Mouse (Mus musculus): Measurements from ENCODE around the gene 2410004B18Rik. TPM values are rescaled to one million over a fixed set of nuclear protein-coding genes. Genes with fewer than 3 reads are reported as not detected.

2410004B18Rik gene
- polyA plus RNA-seq, 1 experiment from 2014 or later, result 55.2 TPM

GRCm38 (mm10) chr3:145966806-145967205 lies 29.0 kb downstream of the 2410004B18Rik start:
- Histone ChIP-seq H3K9ac (replicated peaks) (no peak overlapping the region), H3K4me1 (replicated peaks) (peaks cover 31% of the 10 kb centered on the region), H3K27me3 (peaks cover 33% of the 10 kb centered on the region), H3K27ac (no peak overlapping the region), H3K4me3 (replicated peaks) (no peak overlapping the region), H3K9me3 (no peaks in the 10 kb centered on the region), H3K4me2 (no peak overlapping the region), H3K36me3 (no peaks in the 10 kb centered on the region)
- 85% methylated on average over 5 of the region's 5 CpGs for WGBS
- no peak for ATAC-seq (ENCODE audit: insufficient number of reproducible peaks, insufficient read depth, low FRiP score, low TSS enrichment, low read depth)

GRCm38 (mm10) chr3:145969031-145969501 lies 31.3 kb downstream of the 2410004B18Rik start:
- H3K27me3 ChIP-seq, result peaks cover 11% of the 10 kb centered on the region
- H3K9me3 ChIP-seq, result peaks cover 8% of the 10 kb centered on the region
- H3K27ac ChIP-seq, result peak overlapping the region; percentile 31; the same call in 1 of the 2 replicates
- no peaks in the 10 kb centered on the region for H3K36me3 ChIP-seq
- no peak for ATAC-seq (ENCODE audit: insufficient number of reproducible peaks, insufficient read depth, low FRiP score, low TSS enrichment, low read depth)
- no peak overlapping the region for H3K4me2 ChIP-seq
- H3K4me3 ChIP-seq (replicated peaks), result no peak overlapping the region
- H3K4me1 ChIP-seq (replicated peaks), result peaks cover 11% of the 10 kb centered on the region
- WGBS, result 58% methylated on average over 14 of the region's 14 CpGs
- no peak overlapping the region for H3K9ac ChIP-seq (replicated peaks)

GRCm38 (mm10) chr3:145971501-145971900 lies 33.7 kb downstream of the 2410004B18Rik start:
- no peaks in the 10 kb centered on the region for H3K27me3 ChIP-seq
- H3K4me1 ChIP-seq (replicated peaks), result no peaks in the 10 kb centered on the region; the same call in 1 of the 2 replicates
- H3K4me3 ChIP-seq (replicated peaks), result no peak overlapping the region
- no peaks in the 10 kb centered on the region for H3K36me3 ChIP-seq
- no peak overlapping the region for H3K27ac ChIP-seq
- no peak for ATAC-seq (ENCODE audit: insufficient number of reproducible peaks, insufficient read depth, low FRiP score, low TSS enrichment, low read depth)
- no peak overlapping the region for H3K4me2 ChIP-seq
- peaks cover 17% of the 10 kb centered on the region for H3K9me3 ChIP-seq
- no peak overlapping the region for H3K9ac ChIP-seq (replicated peaks)
- 78% methylated on average over 10 of the region's 10 CpGs for WGBS

- WGBS, result 83% methylated on average over 7 of the region's 7 CpGs
- Histone ChIP-seq H3K36me3 (no peaks in the 10 kb centered on the region), H3K27me3 (peaks cover 5% of the 10 kb centered on the region; the same call in 1 of the 2 replicates), H3K4me3 (replicated peaks) (no peak overlapping the region), H3K4me2 (no peak overlapping the region), H3K9me3 (peaks cover 17% of the 10 kb centered on the region), H3K27ac (no peak overlapping the region), H3K4me1 (replicated peaks) (no peaks in the 10 kb centered on the region), H3K9ac (replicated peaks) (no peak overlapping the region)
- no peak for ATAC-seq (ENCODE audit: insufficient number of reproducible peaks, insufficient read depth, low FRiP score, low TSS enrichment, low read depth)
These were observed 37.2 kb downstream of the 2410004B18Rik start for GRCm38 (mm10) chr3:145974986-145975385.

- Histone ChIP-seq H3K27me3 (peaks cover 27% of the 10 kb centered on the region), H3K4me3 (replicated peaks) (no peak overlapping the region), H3K9me3 (no peaks in the 10 kb centered on the region), H3K4me1 (replicated peaks) (peaks cover 22% of the 10 kb centered on the region), H3K36me3 (no peaks in the 10 kb centered on the region), H3K9ac (replicated peaks) (no peak overlapping the region), H3K4me2 (no peak overlapping the region), H3K27ac (no peak overlapping the region)
- ATAC-seq (ENCODE audit: insufficient number of reproducible peaks, insufficient read depth, low FRiP score, low TSS enrichment, low read depth), result no peak
- WGBS, result 90% methylated on average over 7 of the region's 7 CpGs
These were observed 47.6 kb downstream of the 2410004B18Rik start for GRCm38 (mm10) chr3:145985333-145985925.

GRCm38 (mm10) chr3:145986317-145987001 lies 48.6 kb downstream of the 2410004B18Rik start:
- Histone ChIP-seq H3K36me3 (no peaks in the 10 kb centered on the region), H3K27ac (no peak overlapping the region), H3K9ac (replicated peaks) (no peak overlapping the region), H3K4me2 (peak overlapping the region; percentile 90; the same call in 1 of the 2 replicates), H3K27me3 (peaks cover 27% of the 10 kb centered on the region), H3K4me3 (replicated peaks) (peak overlapping the region; percentile 79; the same call in 1 of the 2 replicates), H3K9me3 (no peaks in the 10 kb centered on the region), H3K4me1 (replicated peaks) (peaks cover 25% of the 10 kb centered on the region)
- WGBS, result 71% methylated on average over 6 of the region's 6 CpGs
- no peak for ATAC-seq (ENCODE audit: insufficient number of reproducible peaks, insufficient read depth, low FRiP score, low TSS enrichment, low read depth)

- under 1% methylated on average over 65 of the region's 65 CpGs for WGBS
- Histone ChIP-seq H3K36me3 (no peaks in the 10 kb centered on the region), H3K4me1 (replicated peaks) (peaks cover 29% of the 10 kb centered on the region), H3K27ac (peak within 1 kb of the TSS; percentile 88), H3K9ac (replicated peaks) (peak within 1 kb of the TSS; percentile 85), H3K9me3 (no peaks in the 10 kb centered on the region), H3K27me3 (peaks cover 27% of the 10 kb centered on the region), H3K4me3 (replicated peaks) (peak within 1 kb of the TSS; percentile 79), H3K4me2 (peak within 1 kb of the TSS; percentile 90)
- ATAC-seq (ENCODE audit: insufficient number of reproducible peaks, insufficient read depth, low FRiP score, low TSS enrichment, low read depth), result peak; percentile 92
These were observed 49.6 kb downstream of the 2410004B18Rik start, which contains the start of gene Syde2 for GRCm38 (mm10) chr3:145987268-145987969. TSS of gene Syde2 (plus strand) at chr3:145987870.

- peaks cover 27% of the 10 kb centered on the region for H3K27me3 ChIP-seq
- no peaks in the 10 kb centered on the region for H3K36me3 ChIP-seq
- peaks cover 31% of the 10 kb centered on the region for H3K4me1 ChIP-seq (replicated peaks)
- H3K4me3 ChIP-seq (replicated peaks), result peak overlapping the region; percentile 79
- ATAC-seq (ENCODE audit: insufficient number of reproducible peaks, insufficient read depth, low FRiP score, low TSS enrichment, low read depth), result peak; percentile 44
- under 1% methylated on average over 101 of the region's 101 CpGs for WGBS
- peak overlapping the region; percentile 90 for H3K4me2 ChIP-seq
- H3K9me3 ChIP-seq, result no peaks in the 10 kb centered on the region
- peak overlapping the region; percentile 88 for H3K27ac ChIP-seq
- H3K9ac ChIP-seq (replicated peaks), result peak overlapping the region; percentile 85
These were observed 50.3 kb downstream of the 2410004B18Rik start for GRCm38 (mm10) chr3:145987970-145988683.

GRCm38 (mm10) chr3:145988684-145989575 lies 51.1 kb downstream of the 2410004B18Rik start:
- peak; percentile 11; the same call in 1 of the 2 replicates for ATAC-seq (ENCODE audit: insufficient number of reproducible peaks, insufficient read depth, low FRiP score, low TSS enrichment, low read depth)
- Histone ChIP-seq H3K36me3 (no peaks in the 10 kb centered on the region), H3K9me3 (no peaks in the 10 kb centered on the region), H3K4me1 (replicated peaks) (peaks cover 31% of the 10 kb centered on the region), H3K4me2 (peak overlapping the region; percentile 90), H3K9ac (replicated peaks) (peak overlapping the region; percentile 85), H3K27ac (0 out of 2 replicates have a peak overlapping the region, but pooled peaks have one; percentile 88), H3K27me3 (peaks cover 27% of the 10 kb centered on the region), H3K4me3 (replicated peaks) (peak overlapping the region; percentile 79)
- 2% methylated on average over 45 of the region's 45 CpGs for WGBS

GRCm38 (mm10) chr3:145989576-145990081 lies 51.8 kb downstream of the 2410004B18Rik start:
- H3K4me3 ChIP-seq (replicated peaks), result peak overlapping the region; percentile 79
- no peaks in the 10 kb centered on the region for H3K9me3 ChIP-seq
- H3K4me2 ChIP-seq, result peak overlapping the region; percentile 90
- no peak for ATAC-seq (ENCODE audit: insufficient number of reproducible peaks, insufficient read depth, low FRiP score, low TSS enrichment, low read depth)
- H3K27me3 ChIP-seq, result peaks cover 23% of the 10 kb centered on the region
- H3K27ac ChIP-seq, result no peak overlapping the region
- no peaks in the 10 kb centered on the region for H3K36me3 ChIP-seq
- H3K9ac ChIP-seq (replicated peaks), result peak overlapping the region; percentile 85
- 3% methylated on average over 11 of the region's 11 CpGs for WGBS
- H3K4me1 ChIP-seq (replicated peaks), result peaks cover 25% of the 10 kb centered on the region
